Mouse (Mus musculus) left cerebral cortex, adult 9 months (tissue): Measurements from ENCODE around the gene Tmem19.

Experiments
- DNase-seq, 2 experiments: peaks; one replicate each; pipeline ENCODE4 v3.0.0; 2022; ENCODE audit warnings: low spot score in 2 of 2

The Tmem19 gene

DNA sequence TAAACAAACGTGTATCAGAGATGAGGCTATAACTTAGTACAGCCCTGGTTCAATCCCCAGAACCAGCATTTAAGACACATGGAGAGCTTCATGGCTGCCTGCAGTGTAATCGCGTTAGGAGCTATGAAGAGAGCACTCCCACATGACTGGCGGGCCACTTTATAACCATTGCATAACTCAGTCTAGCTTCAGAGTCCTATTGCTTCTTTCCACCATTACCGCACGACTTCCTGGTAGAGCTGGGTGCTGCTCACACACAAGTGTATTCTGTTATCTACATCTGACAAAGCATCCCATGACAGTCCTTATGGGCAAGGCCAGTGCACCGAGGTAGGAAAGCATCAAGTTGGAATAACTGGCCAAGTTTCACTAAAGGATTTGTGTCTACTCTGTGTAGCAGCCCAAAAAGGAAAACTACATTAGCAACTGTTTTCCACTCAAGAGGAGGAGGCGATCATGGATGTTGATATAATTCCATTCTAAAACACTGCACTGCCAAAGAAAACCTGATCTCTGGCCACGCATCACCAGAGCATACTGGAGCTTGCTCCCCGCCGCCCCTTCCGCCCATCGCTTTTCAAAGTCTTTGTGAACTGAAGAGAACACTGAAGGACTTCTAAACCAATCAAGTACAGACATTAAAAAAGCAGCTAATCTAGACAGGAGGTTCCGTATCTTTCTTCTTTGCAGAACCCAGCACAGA lies 50.9 kb downstream of the Tmem19 start:
- DNase-seq: no peak

- DNase-seq: no peak
Observed at GRCm38 (mm10) chr10:115309191-115309590, 53.1 kb downstream of the Tmem19 start.

- DNase-seq: no peak
Observed at GRCm38 (mm10) chr10:115307331-115307875, 54.9 kb downstream of the Tmem19 start.

- DNase-seq: no peak
Observed at GRCm38 (mm10) chr10:115298683-115299082, 63.6 kb downstream of the Tmem19 start.

DNA sequence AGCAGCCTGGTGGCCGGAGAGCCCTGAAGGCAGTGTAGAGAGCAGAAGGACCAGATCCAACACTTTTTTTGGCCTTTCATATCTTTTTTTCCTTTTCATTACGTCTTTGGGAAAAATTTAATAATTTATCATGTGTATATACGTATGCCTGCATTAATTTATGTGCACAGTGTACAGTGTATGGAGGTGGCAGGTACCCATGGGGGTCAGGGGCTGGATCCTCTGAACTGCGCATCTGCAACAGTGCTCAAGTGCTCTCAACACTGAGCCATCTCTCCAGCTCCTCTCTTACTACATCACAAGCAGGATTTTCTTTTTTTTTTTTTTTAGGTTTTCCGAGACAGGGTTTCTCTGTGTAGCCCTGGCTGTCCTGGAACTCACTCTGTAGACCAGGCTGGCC lies 64.7 kb downstream of the Tmem19 start:
- DNase-seq: no peak

DNA sequence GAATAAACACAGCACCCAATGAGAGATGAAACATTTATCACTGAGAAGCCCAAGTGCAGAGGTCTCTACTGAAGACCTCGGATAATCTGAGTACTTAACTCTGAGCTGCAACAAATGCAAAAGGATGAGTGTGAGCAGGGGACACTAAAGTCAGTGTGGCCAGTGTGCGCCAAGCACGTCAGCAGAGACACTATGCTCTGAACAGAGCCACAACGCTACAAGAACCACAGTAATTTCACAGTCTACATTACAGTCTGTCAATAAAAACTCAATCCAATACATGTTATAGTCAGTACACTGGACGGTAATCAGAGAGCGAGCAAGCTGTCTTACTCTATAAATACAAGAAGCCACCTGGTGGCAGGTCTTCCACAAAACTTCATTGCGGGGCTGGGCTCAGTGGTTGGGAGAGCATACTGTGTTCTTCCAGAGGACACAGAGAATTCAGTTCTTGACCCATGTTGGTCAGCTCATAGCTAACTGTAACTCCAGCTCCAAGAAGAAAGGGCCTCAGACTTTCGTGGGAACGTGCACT lies 65.8 kb downstream of the Tmem19 start:
- no peak for DNase-seq

- no peak for DNase-seq
Observed at GRCm38 (mm10) chr10:115295162-115295561, 67.1 kb downstream of the Tmem19 start.

DNA sequence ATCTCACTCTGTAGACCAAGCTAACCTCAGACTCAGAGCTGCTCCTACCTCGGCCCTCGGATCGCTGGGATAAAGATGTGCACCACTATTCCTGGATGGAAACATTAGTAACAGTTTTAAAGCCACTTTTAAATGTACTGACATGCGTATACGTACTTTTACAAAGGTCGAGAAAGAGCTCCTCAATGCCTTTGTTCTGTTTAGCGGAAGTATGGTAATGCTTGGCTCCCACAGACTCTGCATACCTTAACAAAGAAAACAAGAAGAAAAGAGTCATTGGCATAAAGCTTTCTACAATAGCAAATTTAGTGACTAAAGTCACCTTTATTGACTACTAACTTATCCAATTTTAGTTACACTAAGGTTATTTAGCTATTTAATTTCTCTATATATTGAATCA lies 67.6 kb downstream of the Tmem19 start:
- no peak for DNase-seq

GRCm38 (mm10) chr10:115293946-115294345 lies 68.4 kb downstream of the Tmem19 start:
- DNase-seq: no peak

DNA sequence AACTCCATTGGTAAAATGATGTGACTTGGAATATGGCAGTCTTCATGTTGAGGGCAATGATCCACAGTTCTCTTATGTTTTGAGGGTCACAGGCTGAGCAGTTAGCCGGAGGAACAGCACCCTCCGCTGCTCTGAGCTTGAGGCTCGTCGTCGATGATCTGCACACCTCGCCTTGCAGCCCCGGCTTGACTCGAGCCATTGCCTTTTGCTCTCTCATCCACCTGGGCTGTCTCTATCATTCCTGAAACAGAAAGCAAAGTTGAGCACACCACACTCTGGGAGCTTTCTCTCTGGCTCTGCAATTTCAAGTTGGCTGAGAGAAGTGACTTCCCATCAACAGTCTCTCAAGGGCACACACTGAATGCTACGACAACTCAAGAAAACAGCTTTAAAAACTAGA lies 71.6 kb downstream of the Tmem19 start:
- no peak for DNase-seq
